In genomic region chr3:146851966-146852891, GRCm38 (mm10) we compare ENCODE assay signal across 8 mouse cellular contexts. TPM values are rescaled to one million over a fixed set of nuclear protein-coding genes. Genes with fewer than 3 reads are reported as not detected.
DNase-seq lines count a peak whose midpoint lies in the region; ATAC-seq lines count a peak whose summit lies in the region.

TSS of gene Ttll7 (plus strand) at chr3:146852367.

- H3K36me3 ChIP-seq in heart, embryonic 12.5 days: no peaks in the 10 kb centered on the region
- no peaks in the 10 kb centered on the region for H3K36me3 ChIP-seq in kidney, embryonic 15.5 days
- no peaks in the 10 kb centered on the region for H3K36me3 ChIP-seq in limb, embryonic 13.5 days
- H3K36me3 ChIP-seq in midbrain, embryonic 14.5 days (ENCODE audit: control insufficient read depth, insufficient read depth, low read length): no peaks in the 10 kb centered on the region
- no peaks in the 10 kb centered on the region for H3K36me3 ChIP-seq in stomach, embryonic 15.5 days

- peak within 1 kb of the TSS; percentile 86 for H3K9ac ChIP-seq in heart, embryonic 12.5 days
- H3K9ac ChIP-seq in kidney, embryonic 15.5 days: peak within 1 kb of the TSS; percentile 50
- H3K9ac ChIP-seq in limb, embryonic 13.5 days: peak within 1 kb of the TSS; percentile 73
- peak within 1 kb of the TSS; percentile 77 for H3K9ac ChIP-seq in midbrain, embryonic 14.5 days (replicated peaks; ENCODE audit: low read length)
- H3K9ac ChIP-seq in stomach, embryonic 15.5 days: peak within 1 kb of the TSS; percentile 41

- no peaks in the 10 kb centered on the region for H3K9me3 ChIP-seq in heart, embryonic 12.5 days (replicated peaks)
- no peaks in the 10 kb centered on the region for H3K9me3 ChIP-seq in kidney, embryonic 15.5 days (replicated peaks)
- no peaks in the 10 kb centered on the region for H3K9me3 ChIP-seq in limb, embryonic 13.5 days
- no peaks in the 10 kb centered on the region for H3K9me3 ChIP-seq in midbrain, embryonic 14.5 days (ENCODE audit: control insufficient read depth, low read length)
- no peaks in the 10 kb centered on the region for H3K9me3 ChIP-seq in stomach, embryonic 15.5 days

- 0 out of 2 replicates have a peak, but pooled peaks cover 4% of the 10 kb centered on the region for H3K27me3 ChIP-seq in heart, embryonic 12.5 days (replicated peaks)
- H3K27me3 ChIP-seq in kidney, embryonic 15.5 days: no peaks in the 10 kb centered on the region
- H3K27me3 ChIP-seq in limb, embryonic 13.5 days: 0 out of 2 replicates have a peak, but pooled peaks cover 2% of the 10 kb centered on the region
- H3K27me3 ChIP-seq in midbrain, embryonic 14.5 days (ENCODE audit: control insufficient read depth, insufficient read depth, low read length): no peaks in the 10 kb centered on the region
- no peaks in the 10 kb centered on the region for H3K27me3 ChIP-seq in stomach, embryonic 15.5 days (replicated peaks)

- peak within 1 kb of the TSS; percentile 43; the same call in 1 of the 2 replicates for H3K27ac ChIP-seq in heart, embryonic 12.5 days (ENCODE audit: poor library complexity, severe bottlenecking)
- no peak within 1 kb of the TSS for H3K27ac ChIP-seq in kidney, embryonic 15.5 days
- H3K27ac ChIP-seq in limb, embryonic 13.5 days: no peak within 1 kb of the TSS
- H3K27ac ChIP-seq in midbrain, embryonic 14.5 days (replicated peaks; ENCODE audit: low read depth, low read length): peak within 1 kb of the TSS; percentile 84
- no peak within 1 kb of the TSS for H3K27ac ChIP-seq in stomach, embryonic 15.5 days

- ATAC-seq in heart, embryonic 12.5 days (ENCODE audit: insufficient number of reproducible peaks, low FRiP score): peak; percentile 90
- peak; percentile 99 for ATAC-seq in kidney, embryonic 15.5 days (replicated peaks; ENCODE audit: low FRiP score)
- peak; percentile 98 for ATAC-seq in limb, embryonic 13.5 days (ENCODE audit: low FRiP score, low read depth)
- ATAC-seq in midbrain, embryonic 14.5 days (ENCODE audit: low FRiP score, low TSS enrichment): peak; percentile 95
- ATAC-seq in stomach, embryonic 15.5 days (ENCODE audit: insufficient read depth, low FRiP score, low read depth): peak; percentile 95

- peak within 1 kb of the TSS; percentile 99 for H3K4me2 ChIP-seq in heart, embryonic 12.5 days
- H3K4me2 ChIP-seq in kidney, embryonic 15.5 days: peak within 1 kb of the TSS; percentile 77
- H3K4me2 ChIP-seq in limb, embryonic 13.5 days (replicated peaks): peak within 1 kb of the TSS; percentile 92
- H3K4me2 ChIP-seq in midbrain, embryonic 14.5 days (ENCODE audit: low read length): peak within 1 kb of the TSS; percentile 71
- H3K4me2 ChIP-seq in stomach, embryonic 15.5 days: peak within 1 kb of the TSS; percentile 89

- H3K4me1 ChIP-seq in heart, embryonic 12.5 days (replicated peaks): peaks cover 8% of the 10 kb centered on the region; the same call in 1 of the 2 replicates
- H3K4me1 ChIP-seq in kidney, embryonic 15.5 days: peaks cover 8% of the 10 kb centered on the region
- H3K4me1 ChIP-seq in limb, embryonic 13.5 days: peaks cover 10% of the 10 kb centered on the region; the same call in 1 of the 2 replicates
- H3K4me1 ChIP-seq in midbrain, embryonic 14.5 days (ENCODE audit: control insufficient read depth, insufficient read depth, low read length): peaks cover 17% of the 10 kb centered on the region
- H3K4me1 ChIP-seq in stomach, embryonic 15.5 days: peaks cover 5% of the 10 kb centered on the region; the same call in 1 of the 2 replicates

- DNase-seq in CD4-positive helper T cell, adult 2 months (ENCODE audit: low read depth, low spot score): peak; percentile 13
- peak; percentile 17 for DNase-seq in c-Kit-positive CD71-positive TER-119-negative erythroid progenitor cells, embryonic 14.5 days (ENCODE audit: low read depth)
- DNase-seq in fibroblast of lung, adult 2 months (ENCODE audit: low read depth): peak; percentile 78
- peak; percentile 91 for DNase-seq in midbrain, embryonic 14.5 days

- H3K4me3 ChIP-seq in heart, embryonic 12.5 days: peak within 1 kb of the TSS; percentile 84
- H3K4me3 ChIP-seq in kidney, embryonic 15.5 days (replicated peaks): peak within 1 kb of the TSS; percentile 64
- peak within 1 kb of the TSS; percentile 66 for H3K4me3 ChIP-seq in limb, embryonic 13.5 days
- H3K4me3 ChIP-seq in midbrain, embryonic 14.5 days (replicated peaks; ENCODE audit: low read depth, low read length): peak within 1 kb of the TSS; percentile 65
- peak within 1 kb of the TSS; percentile 68 for H3K4me3 ChIP-seq in stomach, embryonic 15.5 days (replicated peaks)

- WGBS in heart, embryonic 12.5 days: under 1% methylated on average over 36 of the region's 36 CpGs
- under 1% methylated on average over 36 of the region's 36 CpGs for WGBS in kidney, embryonic 15.5 days
- 0% methylated on average over 34 of the region's 36 CpGs for WGBS in limb, embryonic 13.5 days
- under 1% methylated on average over 36 of the region's 36 CpGs for WGBS in midbrain, embryonic 14.5 days
- WGBS in stomach, embryonic 15.5 days: under 1% methylated on average over 35 of the region's 36 CpGs

RNA-seq across cellular contexts. Expression of gene Ttll7, which starts in this region (rescaled TPM):
- 2.5 and 3.4 TPM in 2 replicates for polyA plus RNA-seq in heart, embryonic 12.5 days (2016; fragmentation: Nextera tagmentation; extraction: Ambion mirVana)
- polyA plus RNA-seq in kidney, embryonic 15.5 days (2015; fragmentation: Nextera tagmentation; extraction: Ambion mirVana): 1.5 and 1.8 TPM in 2 replicates
- 2.1 and 2.5 TPM in 2 replicates for polyA plus RNA-seq in limb, embryonic 13.5 days (2015; fragmentation: Nextera tagmentation; extraction: Ambion mirVana)
- polyA plus RNA-seq in midbrain, embryonic 14.5 days (2014; fragmentation: Nextera tagmentation; extraction: Ambion mirVana): 8.4 and 10.2 TPM in 2 replicates
- polyA plus RNA-seq in stomach, embryonic 15.5 days (2015; fragmentation: Nextera tagmentation; extraction: Ambion mirVana): 2.6 and 2.9 TPM in 2 replicates

Comparison
In these comparisons a context has a peak if more than half of its experiments do, and no peak if none do; other contexts are left out.
1. DNase-seq: peak in every context shown above with its lines; median percentile 91 in midbrain, embryonic 14.5 days; 78 in fibroblast of lung, adult 2 months; 17 in c-Kit-positive CD71-positive TER-119-negative erythroid progenitor cells, embryonic 14.5 days; 13 in CD4-positive helper T cell, adult 2 months.
2. H3K27ac ChIP-seq: peak in heart, embryonic 12.5 days (single experiment) and midbrain, embryonic 14.5 days (single experiment); none in kidney, embryonic 15.5 days (single experiment), limb, embryonic 13.5 days (single experiment) and stomach, embryonic 15.5 days (single experiment).
3. Peak in every context shown above with its lines, with median percentiles within 50 percentile points of each other: ATAC-seq, H3K4me2 ChIP-seq, H3K4me3 ChIP-seq and H3K9ac ChIP-seq.